Mouse (Mus musculus) right cerebral cortex, postnatal 10 days (tissue): ENCODE data around the gene Acsbg1.
A peak's percentile ranks its signal among the peaks of the same experiment; 100 is the strongest.
"Not testable (repeated sequence)": the region's sequence is repeated elsewhere in the genome, so short reads cannot be mapped to it uniquely, and the experiment has no call there.

Experiments used
- DNase-seq, 2 experiments: peaks; one replicate each; pipeline ENCODE4 v3.0.0; 2021; ENCODE audit warnings: low spot score in 2 of 2

Gene Acsbg1

GRCm38 (mm10) chr9:54614182-54614850 lies 47.4 kb downstream of the Acsbg1 start:
- DNase-seq, result peak in 1 of 2 experiments; percentile 35

GRCm38 (mm10) chr9:54612781-54613191 lies 48.9 kb downstream of the Acsbg1 start:
- no peak for DNase-seq

GRCm38 (mm10) chr9:54604886-54605285 lies 56.8 kb downstream of the Acsbg1 start:
- peak; percentile 48 to 58 for DNase-seq

- no peak for DNase-seq
These were observed 57.5 kb downstream of the Acsbg1 start for GRCm38 (mm10) chr9:54604131-54604654.

GRCm38 (mm10) chr9:54602916-54603315 lies 58.8 kb downstream of the Acsbg1 start:
- DNase-seq, result no peak

- DNase-seq, result no peak
These were observed 59.3 kb downstream of the Acsbg1 start for GRCm38 (mm10) chr9:54602386-54602785.

GRCm38 (mm10) chr9:54596752-54597465 lies 64.8 kb downstream of the Acsbg1 start:
- DNase-seq, result no peak

GRCm38 (mm10) chr9:54593652-54594051 lies 68.0 kb downstream of the Acsbg1 start:
- not testable (repeated sequence) for DNase-seq

GRCm38 (mm10) chr9:54587863-54588262 lies 73.8 kb downstream of the Acsbg1 start:
- DNase-seq, result no peak

GRCm38 (mm10) chr9:54586199-54587061 lies 75.2 kb downstream of the Acsbg1 start, which contains the start of gene Idh3a:
Gene Idh3a, plus strand, starts transcription at chr9:54586334.
- DNase-seq, result peak; percentile 99

GRCm38 (mm10) chr9:54585839-54586198 lies 75.9 kb downstream of the Acsbg1 start:
- DNase-seq, result no peak

- not testable (repeated sequence) for DNase-seq
These were observed 77.5 kb downstream of the Acsbg1 start for GRCm38 (mm10) chr9:54584127-54584526.

- DNase-seq, result no peak
These were observed 78.0 kb downstream of the Acsbg1 start for GRCm38 (mm10) chr9:54583712-54584111.

GRCm38 (mm10) chr9:54571130-54571839 lies 90.4 kb downstream of the Acsbg1 start:
- DNase-seq, result no peak

- no peak for DNase-seq
These were observed 92.9 kb downstream of the Acsbg1 start for GRCm38 (mm10) chr9:54568732-54569131.

- DNase-seq, result no peak
These were observed 94.7 kb downstream of the Acsbg1 start for GRCm38 (mm10) chr9:54566958-54567357.

- DNase-seq, result no peak
These were observed 100.7 kb downstream of the Acsbg1 start for GRCm38 (mm10) chr9:54560831-54561601.

- DNase-seq, result peak; percentile 84 to 87
These were observed 101.7 kb downstream of the Acsbg1 start, which contains the start of gene Cib2 for GRCm38 (mm10) chr9:54559771-54560471. Gene Cib2, minus strand, starts transcription at chr9:54560218.

GRCm38 (mm10) chr9:54558731-54559130 lies 102.9 kb downstream of the Acsbg1 start:
- no peak for DNase-seq

GRCm38 (mm10) chr9:54555044-54555443 lies 106.6 kb downstream of the Acsbg1 start:
- no peak for DNase-seq
